Mouse (Mus musculus): ENCODE data around the gene Kera.

DNA sequence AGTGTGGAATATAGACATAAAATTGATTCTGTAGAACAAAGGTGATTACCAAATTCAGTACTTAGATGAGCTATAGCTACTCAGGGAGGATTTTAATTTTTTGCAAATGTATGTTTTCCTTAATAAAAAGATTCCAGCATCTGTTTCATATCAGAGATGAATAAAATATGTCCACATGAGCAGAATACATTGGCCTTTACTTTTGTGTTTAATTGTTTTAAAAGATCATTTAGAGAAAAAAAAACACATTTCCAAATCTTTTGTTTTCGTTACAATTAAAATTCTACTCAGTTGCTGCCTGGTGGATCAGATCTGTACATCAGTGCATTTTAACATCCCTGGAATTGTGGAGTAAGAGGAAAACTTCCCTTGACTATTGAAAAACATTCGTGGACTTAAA is at the start of gene Kera:
- TF ChIP-seq GATA1 (IDR thresholded peaks at IDR 0.05; ENCODE audit: borderline replicate concordance, low read length): no peak
- no peak for TF ChIP-seq FLI1 (IDR thresholded peaks at IDR 0.05; ENCODE audit: low read length)
